Mouse (Mus musculus): ENCODE results near the gene Ptprh.
"Not testable (repeated sequence)": the region's sequence is repeated elsewhere in the genome, so short reads cannot be mapped to it uniquely, and the experiment has no call there.

Ptprh gene

DNA sequence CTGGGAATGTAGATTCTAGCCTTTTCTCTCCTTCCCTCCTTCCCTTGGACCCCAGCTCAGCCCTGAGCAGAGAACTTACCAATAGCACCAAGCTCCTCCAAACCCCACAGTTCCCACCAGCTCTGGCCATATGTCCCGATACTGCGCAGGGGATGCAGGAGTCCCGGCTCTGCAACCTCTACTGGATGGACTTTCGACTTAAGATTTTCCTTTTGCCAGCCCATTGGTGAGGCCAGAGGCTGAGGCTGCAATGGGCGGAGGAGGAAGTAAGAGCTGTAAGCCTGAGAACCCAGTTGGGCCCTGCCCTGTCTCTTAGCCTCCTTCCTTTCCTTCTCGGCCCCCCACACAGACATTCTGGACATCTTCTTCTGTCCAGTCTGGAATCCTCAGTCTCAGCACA, 872 bp downstream of the Ptprh start:
- no peak for DNase-seq (ENCODE audit: low spot score)

DNA sequence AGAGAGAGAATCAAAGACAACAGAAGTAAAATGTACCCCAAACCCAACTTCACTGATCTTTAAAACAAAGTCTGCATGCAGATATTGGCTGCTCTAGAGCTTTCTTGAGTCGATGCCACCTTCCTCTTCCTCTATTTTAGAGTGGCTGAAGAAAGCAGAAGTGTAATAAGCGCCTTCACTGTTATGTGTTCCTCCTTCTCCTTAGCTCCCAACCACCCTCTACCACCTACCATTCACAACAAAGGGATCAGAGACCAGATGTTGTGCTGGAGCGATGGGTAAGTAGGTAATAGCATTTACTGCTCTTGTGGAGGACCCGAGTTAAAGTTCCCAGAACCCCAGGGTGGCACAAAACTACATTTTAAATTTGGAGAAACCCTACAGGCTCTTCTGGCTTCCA, 6.8 kb downstream of the Ptprh start:
- not testable (repeated sequence) for DNase-seq (ENCODE audit: low spot score)

- DNase-seq (ENCODE audit: low spot score), result not testable (repeated sequence)
Measured at GRCm38 (mm10) chr7:4581481-4581880, 22.4 kb downstream of the Ptprh start.

GRCm38 (mm10) chr7:4572361-4572760, 31.5 kb downstream of the Ptprh start:
- not testable (repeated sequence) for DNase-seq (ENCODE audit: low spot score)

DNA sequence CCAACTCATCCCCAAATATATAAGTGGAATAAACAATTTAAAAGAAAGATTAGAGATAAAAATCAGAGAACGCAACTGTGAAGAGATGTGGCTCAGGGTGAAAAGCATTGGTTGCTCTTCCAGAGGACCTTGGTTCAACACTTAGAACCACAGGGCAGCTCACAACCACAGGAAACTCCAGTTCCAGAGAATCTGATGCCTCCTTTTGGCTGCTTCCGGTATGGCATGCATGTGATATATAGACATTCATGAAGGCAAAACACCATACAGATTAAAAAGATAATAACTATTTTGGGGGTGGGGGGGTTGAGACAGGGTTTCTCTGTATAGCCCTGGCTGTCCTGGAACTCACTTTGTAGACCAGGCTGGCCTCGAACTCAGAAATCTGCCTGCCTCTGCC, 41.2 kb downstream of the Ptprh start:
- DNase-seq (ENCODE audit: low spot score), result no peak

DNA sequence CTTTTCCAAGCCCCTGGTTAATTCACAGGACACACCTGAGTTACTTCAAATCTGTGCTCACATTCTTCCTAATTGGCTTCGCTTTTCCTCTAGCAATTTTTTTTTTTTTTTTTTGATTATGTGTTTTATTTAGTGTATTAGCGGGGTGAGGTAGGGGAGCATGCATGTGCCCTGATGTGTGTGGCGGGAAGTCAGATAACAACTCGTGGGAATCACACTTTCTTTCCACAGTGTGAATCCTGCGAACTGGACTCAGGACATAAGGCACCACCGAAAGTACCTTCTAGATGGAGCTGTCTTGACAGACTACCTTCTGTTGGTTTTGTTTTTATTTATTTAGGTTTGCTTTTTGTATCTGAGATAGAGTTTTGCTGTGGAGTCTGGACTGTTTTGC, 46.7 kb downstream of the Ptprh start:
- no peak for DNase-seq (ENCODE audit: low spot score)

DNA sequence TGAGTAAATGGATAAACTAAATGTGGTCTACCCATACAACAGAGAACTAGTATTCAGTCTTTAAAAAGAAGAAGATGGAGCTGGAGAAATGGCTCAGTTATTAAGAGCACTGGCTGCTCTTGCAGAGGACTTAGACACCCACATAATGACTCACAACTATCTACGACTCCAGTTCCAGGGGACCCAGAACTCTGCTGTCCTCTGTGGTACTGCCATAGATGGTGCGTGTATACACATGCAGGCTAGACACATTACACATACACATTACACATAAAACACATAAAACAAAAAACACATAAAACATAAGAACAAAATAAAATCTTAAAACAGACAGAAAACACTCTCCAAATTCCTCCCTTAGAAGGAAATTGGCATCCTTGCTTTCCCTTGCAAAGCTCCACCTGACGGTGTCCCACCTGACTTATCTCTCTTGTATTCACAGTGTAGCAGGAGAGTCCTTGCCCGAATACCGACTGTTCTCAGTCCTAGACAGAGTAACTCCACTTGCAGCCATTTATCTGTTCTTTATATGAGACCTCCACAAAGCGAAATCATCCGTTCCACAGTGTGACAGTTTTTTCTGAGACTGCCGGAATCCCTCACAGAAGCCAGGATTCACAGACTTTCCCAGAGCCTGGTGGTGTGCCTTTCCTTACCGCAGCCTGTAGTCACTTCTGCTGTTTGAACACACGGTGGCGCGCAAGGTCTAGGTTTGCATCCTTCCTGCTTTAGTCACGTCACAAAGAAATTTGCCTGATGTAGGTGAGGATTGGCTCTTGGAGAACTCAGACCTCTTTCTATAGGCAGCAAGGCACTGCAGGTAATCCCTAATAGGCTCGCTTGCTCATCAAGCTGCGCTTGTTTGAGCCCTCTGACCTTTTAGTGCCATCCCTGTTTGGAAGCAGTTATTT, 47.3 kb downstream of the Ptprh start:
- peak; percentile 78 for DNase-seq (ENCODE audit: low spot score)

- peak; percentile 14 for DNase-seq (ENCODE audit: low spot score)
Measured at GRCm38 (mm10) chr7:4547221-4547641, 56.6 kb downstream of the Ptprh start, which contains the start of gene Syt5. Gene Syt5, minus strand, starts transcription at chr7:4547541.

- no peak for DNase-seq (ENCODE audit: low spot score)
Measured at GRCm38 (mm10) chr7:4546591-4547131, 57.2 kb downstream of the Ptprh start.

GRCm38 (mm10) chr7:4546050-4546449, 57.8 kb downstream of the Ptprh start:
- no peak for DNase-seq (ENCODE audit: low spot score)

DNA sequence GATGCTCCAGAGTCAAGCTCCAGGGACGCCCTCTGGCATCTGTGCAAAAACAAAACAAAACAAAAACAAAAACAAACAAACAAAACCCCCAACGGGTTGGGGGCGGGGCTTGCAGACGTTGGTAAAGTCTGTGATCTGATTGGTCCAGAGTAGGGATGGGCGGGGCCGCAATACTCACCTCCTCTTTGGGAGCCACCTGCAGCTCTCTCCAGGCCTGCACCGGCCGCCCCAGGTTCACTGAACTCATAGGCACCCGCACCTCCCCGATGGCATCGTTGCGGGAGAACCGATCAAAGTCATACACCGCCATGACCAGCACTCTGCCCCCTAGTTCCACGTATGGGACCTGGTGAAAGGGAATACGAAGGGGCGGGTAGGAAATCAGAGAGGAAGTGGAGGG, 61.8 kb downstream of the Ptprh start:
- DNase-seq (ENCODE audit: low spot score), result no peak

DNA sequence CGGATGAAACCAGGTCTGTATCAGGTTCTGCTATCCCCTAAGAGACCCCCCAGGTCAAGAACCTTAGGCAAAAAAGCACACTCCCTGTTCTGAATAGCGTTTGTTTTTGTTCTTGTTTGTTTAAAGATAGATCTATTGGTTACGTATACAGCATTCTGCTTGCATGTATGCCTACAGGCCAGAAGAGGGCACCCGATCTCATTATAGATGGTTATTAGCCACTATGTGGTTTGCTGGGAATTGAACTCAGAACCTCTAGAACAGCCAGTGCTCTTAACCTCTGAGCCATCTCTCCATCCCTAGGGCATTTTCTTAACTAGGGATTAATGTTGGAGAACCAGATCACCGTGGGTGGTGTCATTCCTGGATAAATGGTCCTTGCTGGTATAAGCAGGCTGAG, 62.5 kb downstream of the Ptprh start:
- DNase-seq (ENCODE audit: low spot score), result no peak

DNA sequence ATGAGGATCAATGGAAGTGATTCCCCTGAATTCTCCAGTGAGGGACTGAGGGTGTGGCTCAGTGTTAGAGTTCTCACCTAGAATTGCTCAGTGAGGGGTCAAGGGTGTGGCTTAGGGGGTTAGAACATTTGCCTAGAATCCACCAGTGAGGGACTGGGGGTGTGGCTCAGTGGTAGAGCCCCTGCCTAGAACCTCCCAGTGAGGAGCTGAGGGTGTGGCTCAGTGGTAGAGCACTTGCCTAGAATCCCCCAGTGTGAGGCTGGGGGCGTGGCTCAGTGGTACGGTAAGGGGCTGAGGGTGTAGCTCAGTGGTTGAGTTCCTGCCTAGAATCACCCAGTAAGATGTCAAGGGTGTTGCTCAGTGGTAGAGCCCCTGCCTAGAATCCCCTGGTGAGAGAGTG, 64.8 kb downstream of the Ptprh start:
- DNase-seq (ENCODE audit: low spot score), result no peak

DNA sequence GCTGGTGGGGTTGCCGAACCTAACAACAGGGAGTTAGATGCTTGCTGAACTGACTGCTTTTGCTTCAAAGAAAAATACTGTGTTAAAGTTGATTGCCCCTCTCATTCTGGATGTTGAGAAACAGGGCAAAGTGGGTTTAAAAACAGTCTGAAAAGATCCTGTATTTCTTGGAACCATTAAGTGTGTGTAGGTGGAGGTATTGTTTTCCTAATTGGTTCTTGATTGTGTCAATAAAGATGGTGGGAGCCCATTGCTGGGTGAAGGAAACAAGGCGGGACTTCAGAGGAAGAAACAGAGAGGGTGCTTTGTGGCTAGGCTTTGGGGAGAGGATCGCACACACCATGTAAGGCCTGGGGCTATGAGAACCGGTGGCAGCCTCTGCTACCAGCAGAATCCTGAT, 66.7 kb downstream of the Ptprh start:
- no peak for DNase-seq (ENCODE audit: low spot score)

- no peak for DNase-seq (ENCODE audit: low spot score)
Measured at GRCm38 (mm10) chr7:4536369-4536768, 67.5 kb downstream of the Ptprh start.

- DNase-seq (ENCODE audit: low spot score), result no peak
Measured at GRCm38 (mm10) chr7:4532005-4532729, 71.7 kb downstream of the Ptprh start, which contains the start of gene Dnaaf3. Gene Dnaaf3, minus strand, starts transcription at chr7:4532453.

DNA sequence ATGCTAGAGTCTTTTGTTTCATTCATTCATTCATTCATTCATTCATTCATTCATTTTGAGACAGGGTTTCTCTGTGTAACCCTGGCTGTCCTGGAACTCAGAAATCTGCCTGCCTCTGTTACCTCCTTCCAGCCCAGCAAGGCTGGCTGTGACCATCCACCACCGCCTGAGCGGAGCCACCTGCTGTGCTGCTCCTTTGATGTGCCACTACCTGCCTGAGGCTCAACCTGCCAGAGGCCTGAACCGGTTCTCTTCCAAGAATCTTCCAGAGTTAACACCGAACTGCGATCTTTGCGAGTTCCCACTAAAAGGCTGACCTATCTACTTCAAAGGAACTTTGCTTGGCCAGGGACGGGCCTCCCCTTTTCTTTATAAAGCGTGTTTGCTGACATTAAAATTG, 73.7 kb downstream of the Ptprh start:
- not testable (repeated sequence) for DNase-seq (ENCODE audit: low spot score)

- no peak for DNase-seq (ENCODE audit: low spot score)
Measured at GRCm38 (mm10) chr7:4527302-4527689, 76.5 kb downstream of the Ptprh start.

- peak; percentile 75 for DNase-seq (ENCODE audit: low spot score)
Measured at GRCm38 (mm10) chr7:4526341-4527301, 77.2 kb downstream of the Ptprh start.

GRCm38 (mm10) chr7:4524212-4524922, 79.5 kb downstream of the Ptprh start, which contains the start of gene Tnni3:
Gene Tnni3, minus strand, starts transcription at chr7:4524229.
- DNase-seq (ENCODE audit: low spot score), result peak; percentile 58

Measured in T-cell, adult 2 months (primary cell).